Mouse (Mus musculus) kidney, postnatal 10 days (tissue): Measurements from ENCODE around the gene Lctl.
A peak's percentile ranks its signal among the peaks of the same experiment; 100 is the strongest.

Experiments
- DNase-seq: peaks from one replicate; pipeline ENCODE4 v3.0.0; 2021; ENCODE audit warnings: mixed read lengths

Lctl gene

GRCm38 (mm10) chr9:64116876-64117275 is at the start of gene Lctl:
Gene Lctl, plus strand, starts transcription at chr9:64117147.
- peak; percentile 76 for DNase-seq

- no peak for DNase-seq
Measured at GRCm38 (mm10) chr9:64067787-64068186, 49.2 kb upstream of the Lctl start.

DNA sequence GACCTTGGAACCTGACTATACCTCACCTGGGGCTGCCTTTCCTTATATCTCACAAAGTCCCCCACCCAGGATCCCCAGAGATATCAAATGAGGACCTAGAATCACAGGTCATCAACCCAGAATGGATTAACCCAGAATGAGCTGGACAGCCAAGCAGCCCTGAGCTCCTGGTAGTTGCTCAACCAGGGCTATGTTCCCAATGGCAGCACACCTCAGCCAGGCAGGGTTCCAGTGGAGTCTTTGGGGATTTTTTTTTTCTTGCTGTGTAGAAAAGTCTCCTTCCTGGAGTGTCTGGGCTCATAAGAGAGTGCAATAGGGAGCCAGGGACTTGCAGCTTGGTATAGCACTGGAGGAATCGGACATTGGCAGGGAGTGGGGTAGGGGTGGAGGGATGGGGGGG is 48.4 kb upstream of the Lctl start:
- DNase-seq = no peak

DNA sequence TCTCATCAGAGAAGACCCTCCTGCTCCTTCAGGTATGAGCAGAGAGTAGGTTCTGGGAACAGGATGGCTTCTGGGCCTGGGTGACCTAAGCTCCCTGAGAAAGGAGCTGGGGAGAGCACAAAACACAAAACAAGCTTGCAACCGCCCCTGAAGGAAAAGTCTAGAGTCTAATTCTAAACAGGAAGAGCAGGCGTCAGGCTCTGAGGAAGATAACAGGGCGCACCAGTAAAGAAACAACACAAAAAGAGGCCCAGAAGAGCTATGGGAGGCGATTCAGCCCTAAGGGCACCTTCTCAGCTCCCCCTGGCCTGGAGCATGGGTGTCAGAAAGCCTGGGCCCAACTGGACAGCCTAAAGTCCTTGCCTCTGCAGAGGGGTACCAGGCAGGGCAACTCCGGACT is 47.8 kb upstream of the Lctl start:
- no peak for DNase-seq

DNA sequence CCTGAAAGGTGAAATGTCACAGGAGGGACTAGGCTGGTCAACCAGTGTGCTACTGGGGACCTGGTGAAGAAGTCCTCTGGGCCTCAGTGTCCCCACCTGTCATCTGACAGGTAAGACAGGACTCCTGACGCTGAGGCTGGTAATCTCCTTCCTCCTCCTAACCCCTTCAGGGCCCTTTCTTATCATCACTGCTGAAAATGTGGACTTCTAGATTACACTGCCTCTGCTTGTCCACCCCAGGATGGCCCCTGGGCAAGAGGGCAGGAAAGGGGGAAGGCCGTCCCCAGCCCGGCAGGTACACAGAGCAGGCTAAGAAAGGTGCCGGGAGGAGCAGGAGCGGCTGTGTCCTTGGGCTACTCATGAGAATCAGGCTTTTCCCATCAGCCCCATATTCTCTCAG is 46.3 kb upstream of the Lctl start:
- DNase-seq = no peak

GRCm38 (mm10) chr9:64074831-64075230 is 42.1 kb upstream of the Lctl start:
- DNase-seq = no peak

DNA sequence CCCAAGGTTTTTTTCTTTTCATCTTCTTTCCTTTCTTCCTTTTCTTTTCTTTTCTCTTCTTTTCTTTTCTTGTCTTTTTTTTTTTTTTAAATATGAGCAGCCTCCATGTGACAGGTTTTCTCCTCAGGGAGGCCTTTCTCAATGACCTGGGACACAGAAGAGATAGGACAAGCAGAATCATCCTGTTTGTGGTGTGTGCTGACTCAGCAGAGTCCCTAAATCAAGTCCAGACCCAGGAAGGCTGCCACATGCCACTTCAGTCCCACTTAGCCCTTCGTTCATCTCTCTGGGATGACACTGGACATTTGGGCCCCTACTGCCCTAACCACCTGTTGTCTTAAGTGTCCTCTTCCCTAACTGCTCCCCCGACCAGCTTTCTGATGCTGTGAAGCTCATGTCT is 40.5 kb upstream of the Lctl start:
- DNase-seq = no peak

DNA sequence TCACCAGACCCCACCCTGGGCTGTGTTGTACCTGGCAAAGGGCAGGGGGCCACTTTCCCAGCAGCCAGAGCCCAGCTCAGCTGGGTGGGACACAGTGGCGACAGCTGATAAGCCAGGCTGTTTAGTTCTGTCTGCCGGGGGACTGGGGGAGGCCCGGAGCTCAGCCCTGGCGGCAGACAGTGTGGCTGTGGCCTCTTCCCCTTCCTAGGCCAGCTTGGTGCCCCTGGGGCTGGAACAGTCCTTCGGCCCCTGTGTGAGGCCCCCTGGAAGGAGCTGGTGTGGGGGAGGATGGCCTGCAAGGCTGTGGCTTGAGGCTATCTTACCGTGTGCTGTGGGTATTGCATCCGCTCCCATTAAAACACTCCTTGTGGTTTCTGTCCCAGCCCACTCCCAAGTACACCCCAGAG is 38.6 kb upstream of the Lctl start:
- DNase-seq = no peak

DNA sequence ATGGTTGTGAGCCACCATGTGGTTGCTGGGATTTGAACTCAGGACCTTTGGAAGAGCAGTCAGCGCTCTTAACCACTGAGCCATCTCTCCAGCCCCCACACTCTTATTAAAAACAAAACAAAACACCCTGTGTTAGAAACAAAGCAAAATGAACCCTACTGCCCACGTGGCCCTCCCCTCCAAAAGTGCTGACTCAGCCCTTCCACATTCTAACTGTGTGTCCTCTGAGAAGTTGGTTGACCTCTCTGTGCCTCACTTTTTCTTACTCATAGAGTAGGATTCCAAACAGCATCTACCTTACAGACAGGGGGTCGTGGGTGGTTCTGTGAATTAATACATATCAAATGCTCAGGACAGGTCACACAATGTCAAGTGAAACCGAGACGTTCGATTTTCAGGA is 37.0 kb upstream of the Lctl start:
- DNase-seq = no peak

- peak; percentile 65 for DNase-seq
Measured at GRCm38 (mm10) chr9:64084231-64084630, 32.7 kb upstream of the Lctl start.

GRCm38 (mm10) chr9:64084661-64085399 is 32.1 kb upstream of the Lctl start:
- DNase-seq = peak; percentile 63

- no peak for DNase-seq
Measured at GRCm38 (mm10) chr9:64085976-64086375, 31.0 kb upstream of the Lctl start.

DNA sequence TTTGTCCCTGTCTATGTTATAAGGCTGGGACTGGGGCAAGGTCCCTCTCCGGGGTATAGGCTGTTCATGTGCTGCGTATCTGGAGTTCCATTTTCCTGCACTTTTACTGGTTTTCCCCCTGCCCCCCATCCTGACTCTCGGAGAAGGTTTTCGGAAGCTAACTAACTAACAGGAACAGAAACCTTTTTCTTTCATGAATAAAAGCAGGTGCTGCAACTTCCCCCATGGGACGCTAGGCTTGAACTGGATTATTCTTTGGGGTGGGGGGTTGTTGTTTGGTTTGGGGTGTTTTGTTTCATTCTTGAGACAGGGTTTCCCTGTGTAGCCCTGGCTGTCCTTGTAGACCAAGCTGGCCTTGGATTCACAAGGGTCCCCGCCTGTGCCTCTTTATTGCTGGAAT is 30.4 kb upstream of the Lctl start:
- DNase-seq = no peak

DNA sequence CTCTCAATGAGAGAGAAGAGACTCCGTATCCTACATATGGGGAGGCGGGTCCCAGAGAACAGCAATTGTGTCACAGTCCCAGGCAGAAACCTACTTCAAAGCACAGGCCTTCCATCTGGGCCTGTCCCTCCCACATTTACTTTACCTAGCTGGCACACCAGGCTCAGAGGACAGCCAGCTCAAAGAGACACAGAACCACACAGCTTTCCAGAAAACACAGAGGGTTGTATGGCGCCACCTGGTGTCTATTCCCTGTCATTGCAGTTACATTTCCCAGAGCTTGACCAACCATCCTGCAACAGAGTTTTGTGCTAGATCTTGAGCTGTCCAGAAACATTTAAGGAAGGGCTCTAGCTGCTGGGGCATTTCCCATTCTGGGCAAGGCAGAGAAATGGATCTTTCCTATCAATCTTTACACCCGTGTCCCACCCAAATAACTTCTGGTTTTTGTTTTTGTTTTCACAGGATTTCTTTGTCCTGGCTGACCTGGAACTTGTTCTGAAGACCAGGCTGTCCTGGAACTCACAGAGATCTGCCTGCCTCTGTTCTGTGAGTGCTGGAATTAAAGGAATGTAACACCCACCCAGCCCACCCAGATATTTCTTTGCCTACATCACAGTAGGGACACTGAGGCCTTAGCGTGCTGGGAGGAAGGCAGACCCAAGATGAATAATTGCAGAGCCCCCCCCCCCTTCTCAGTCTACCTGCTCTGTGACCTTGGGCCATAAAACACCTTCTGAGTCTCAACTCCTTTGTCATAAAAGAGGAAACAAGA is 29.3 kb upstream of the Lctl start:
- DNase-seq = peak; percentile 84

- DNase-seq = no peak
Measured at GRCm38 (mm10) chr9:64088346-64088745, 28.6 kb upstream of the Lctl start.

- peak; percentile 71 for DNase-seq
Measured at GRCm38 (mm10) chr9:64089004-64089403, 27.9 kb upstream of the Lctl start.

- DNase-seq = peak; percentile 51
Measured at GRCm38 (mm10) chr9:64094083-64094482, 22.9 kb upstream of the Lctl start.

- peak; percentile 39 for DNase-seq
Measured at GRCm38 (mm10) chr9:64098282-64098681, 18.7 kb upstream of the Lctl start.

DNA sequence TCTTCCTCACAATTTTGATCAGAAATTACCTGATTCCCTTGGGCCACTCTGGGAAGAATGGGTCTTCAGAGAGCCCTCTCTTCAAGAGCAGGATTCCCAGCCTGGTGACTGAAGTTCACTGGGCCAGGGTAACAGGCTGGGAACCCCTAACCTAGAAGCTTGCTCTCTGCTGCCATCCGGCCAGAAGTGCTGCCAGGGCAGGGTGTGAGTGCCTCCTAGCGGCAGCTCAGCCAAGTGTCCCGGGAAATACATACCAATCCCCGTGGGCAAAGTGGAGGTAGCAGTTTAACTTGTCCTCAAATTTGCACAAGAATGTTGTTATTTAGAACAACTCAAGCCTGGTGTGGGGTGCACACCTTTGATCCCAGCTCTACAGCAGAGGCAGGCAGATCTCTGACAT is 16.5 kb upstream of the Lctl start:
- peak; percentile 86 for DNase-seq

GRCm38 (mm10) chr9:64105301-64105700 is 11.6 kb upstream of the Lctl start:
- no peak for DNase-seq

- DNase-seq = no peak
Measured at GRCm38 (mm10) chr9:64110502-64110901, 6.4 kb upstream of the Lctl start.

GRCm38 (mm10) chr9:64114646-64115045 is 2.3 kb upstream of the Lctl start:
- DNase-seq = peak; percentile 41

GRCm38 (mm10) chr9:64115756-64116155 is 1.2 kb upstream of the Lctl start:
- no peak for DNase-seq

- DNase-seq = peak; percentile 68
Measured at GRCm38 (mm10) chr9:64119898-64120297, 3.0 kb downstream of the Lctl start.
